Mouse (Mus musculus): ENCODE results near the gene Actl7b. TPM values are rescaled to one million over a fixed set of nuclear protein-coding genes. Genes with fewer than 3 reads are reported as not detected.

The Actl7b gene
- not detected in 2 replicates for polyA plus RNA-seq (2014; fragmentation: Nextera tagmentation; extraction: Ambion mirVana)

DNA sequence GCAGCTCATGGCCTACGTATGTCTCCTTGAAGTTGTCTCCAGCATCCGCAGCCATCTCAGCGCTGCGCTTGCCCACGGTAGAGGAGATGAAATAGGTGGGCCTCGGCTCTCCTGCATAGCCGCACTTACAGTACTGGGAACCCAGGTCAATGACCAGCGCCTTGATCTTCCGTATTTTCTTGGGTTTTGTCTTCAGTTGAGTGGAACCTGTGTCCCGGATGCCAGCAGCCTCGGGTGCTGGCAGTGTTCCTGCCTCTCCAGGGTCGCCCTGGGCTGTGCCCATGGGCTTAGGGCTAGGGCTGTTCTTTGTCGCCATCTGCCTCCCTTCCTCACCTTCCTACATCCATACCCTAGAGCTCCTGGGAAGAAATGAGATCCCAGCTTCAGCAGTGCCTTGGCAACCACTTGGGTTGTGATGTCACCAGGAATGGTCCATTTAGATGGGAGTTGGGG is at the start of gene Actl7b:
Gene Actl7b, minus strand, starts transcription at position 403 of the 453 bp plus-strand sequence.
- Histone ChIP-seq H3K27ac (ENCODE audit: low read length) (no peak within 1 kb of the TSS), H3K9me3 (ENCODE audit: control insufficient read depth, low read depth, low read length) (no peaks in the 10 kb centered on the region), H3K4me2 (replicated peaks; ENCODE audit: low read depth, low read length) (no peak within 1 kb of the TSS), H3K9ac (replicated peaks; ENCODE audit: low read depth, low read length) (no peak within 1 kb of the TSS), H3K27me3 (ENCODE audit: control insufficient read depth, insufficient read depth, low read length) (no peaks in the 10 kb centered on the region), H3K4me1 (ENCODE audit: control insufficient read depth, insufficient read depth, low read length) (no peaks in the 10 kb centered on the region), H3K36me3 (ENCODE audit: control insufficient read depth, insufficient read depth, low read length) (peaks cover 6% of the 10 kb centered on the region), H3K4me3 (ENCODE audit: low read depth, low read length) (no peak within 1 kb of the TSS)
- no peak for ATAC-seq (ENCODE audit: insufficient number of reproducible peaks, insufficient read depth, low FRiP score, low read depth)
- WGBS, result 93% methylated on average over 13 of the region's 13 CpGs

DNA sequence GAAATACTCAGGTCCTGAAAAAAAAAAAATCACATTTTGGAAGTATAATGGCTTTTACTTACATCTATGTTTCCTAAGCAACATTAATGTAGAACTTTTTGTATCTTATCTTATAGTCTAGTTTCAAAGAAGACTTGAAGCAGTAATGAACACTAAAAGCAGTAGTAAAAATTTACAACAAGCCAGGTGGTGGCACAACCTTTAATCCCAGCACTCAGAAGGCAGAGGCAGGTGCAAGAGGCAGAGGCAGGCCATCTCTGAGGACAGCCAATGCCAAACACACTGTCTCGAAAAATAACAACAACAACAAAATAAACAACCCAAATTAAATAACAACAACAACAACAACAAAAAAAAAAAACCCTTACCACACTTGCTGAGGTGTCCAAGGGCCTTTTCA is 29.8 kb upstream of the Actl7b start:
- no peaks in the 10 kb centered on the region for H3K4me1 ChIP-seq (ENCODE audit: control insufficient read depth, insufficient read depth, low read length)
- H3K27me3 ChIP-seq (ENCODE audit: control insufficient read depth, insufficient read depth, low read length), result no peaks in the 10 kb centered on the region
- H3K9ac ChIP-seq (replicated peaks; ENCODE audit: low read depth, low read length), result no peak overlapping the region
- peaks cover 86% of the 10 kb centered on the region for H3K36me3 ChIP-seq (ENCODE audit: control insufficient read depth, insufficient read depth, low read length)
- no peak overlapping the region for H3K4me2 ChIP-seq (replicated peaks; ENCODE audit: low read depth, low read length)
- 67% methylated on average over 1 of the region's 1 CpGs for WGBS
- ATAC-seq (ENCODE audit: insufficient number of reproducible peaks, insufficient read depth, low FRiP score, low read depth), result no peak
- H3K27ac ChIP-seq (ENCODE audit: low read length), result no peak overlapping the region
- no peak overlapping the region for H3K4me3 ChIP-seq (ENCODE audit: low read depth, low read length)
- H3K9me3 ChIP-seq (ENCODE audit: control insufficient read depth, low read depth, low read length), result no peaks in the 10 kb centered on the region

- Histone ChIP-seq H3K36me3 (ENCODE audit: control insufficient read depth, insufficient read depth, low read length) (peaks cover 81% of the 10 kb centered on the region), H3K27me3 (ENCODE audit: control insufficient read depth, insufficient read depth, low read length) (no peaks in the 10 kb centered on the region), H3K4me3 (ENCODE audit: low read depth, low read length) (no peak overlapping the region), H3K27ac (ENCODE audit: low read length) (no peak overlapping the region), H3K9ac (replicated peaks; ENCODE audit: low read depth, low read length) (no peak overlapping the region), H3K4me2 (replicated peaks; ENCODE audit: low read depth, low read length) (no peak overlapping the region), H3K4me1 (ENCODE audit: control insufficient read depth, insufficient read depth, low read length) (no peaks in the 10 kb centered on the region), H3K9me3 (ENCODE audit: control insufficient read depth, low read depth, low read length) (no peaks in the 10 kb centered on the region)
- no peak for ATAC-seq (ENCODE audit: insufficient number of reproducible peaks, insufficient read depth, low FRiP score, low read depth)
- WGBS, result 87% methylated on average over 7 of the region's 7 CpGs
Observed at GRCm38 (mm10) chr4:56768913-56769312, 27.7 kb upstream of the Actl7b start.

GRCm38 (mm10) chr4:56767861-56768284 is 26.6 kb upstream of the Actl7b start:
- Histone ChIP-seq H3K4me3 (ENCODE audit: low read depth, low read length) (no peak overlapping the region), H3K4me1 (ENCODE audit: control insufficient read depth, insufficient read depth, low read length) (no peaks in the 10 kb centered on the region), H3K4me2 (replicated peaks; ENCODE audit: low read depth, low read length) (no peak overlapping the region), H3K36me3 (ENCODE audit: control insufficient read depth, insufficient read depth, low read length) (peaks cover 81% of the 10 kb centered on the region), H3K27me3 (ENCODE audit: control insufficient read depth, insufficient read depth, low read length) (no peaks in the 10 kb centered on the region), H3K9me3 (ENCODE audit: control insufficient read depth, low read depth, low read length) (no peaks in the 10 kb centered on the region), H3K27ac (ENCODE audit: low read length) (no peak overlapping the region), H3K9ac (replicated peaks; ENCODE audit: low read depth, low read length) (no peak overlapping the region)
- 68% methylated on average over 5 of the region's 5 CpGs for WGBS
- no peak for ATAC-seq (ENCODE audit: insufficient number of reproducible peaks, insufficient read depth, low FRiP score, low read depth)

DNA sequence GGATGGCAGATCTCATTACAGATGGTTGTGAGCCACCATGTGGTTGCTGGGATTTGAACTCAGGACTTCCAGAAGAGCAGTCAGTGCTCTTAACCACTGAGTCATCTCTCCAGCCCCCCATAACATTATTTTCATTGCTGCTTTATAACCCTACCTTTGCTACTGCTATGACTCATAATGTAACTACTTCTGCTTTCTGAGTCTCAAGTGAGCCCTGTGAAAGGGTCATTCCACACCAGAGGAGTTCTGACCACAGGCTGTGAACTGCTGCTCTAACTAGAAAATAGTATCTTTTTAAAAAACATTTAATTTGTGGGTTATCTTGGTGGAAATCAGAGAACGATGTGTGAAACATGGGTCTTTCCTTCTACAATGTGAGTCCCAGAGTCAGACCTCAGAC is 16.4 kb upstream of the Actl7b start:
- Histone ChIP-seq H3K9ac (replicated peaks; ENCODE audit: low read depth, low read length) (no peak overlapping the region), H3K9me3 (ENCODE audit: control insufficient read depth, low read depth, low read length) (no peaks in the 10 kb centered on the region), H3K36me3 (ENCODE audit: control insufficient read depth, insufficient read depth, low read length) (peaks cover 67% of the 10 kb centered on the region), H3K4me3 (ENCODE audit: low read depth, low read length) (no peak overlapping the region), H3K4me2 (replicated peaks; ENCODE audit: low read depth, low read length) (no peak overlapping the region), H3K27me3 (ENCODE audit: control insufficient read depth, insufficient read depth, low read length) (no peaks in the 10 kb centered on the region), H3K4me1 (ENCODE audit: control insufficient read depth, insufficient read depth, low read length) (no peaks in the 10 kb centered on the region), H3K27ac (ENCODE audit: low read length) (no peak overlapping the region)
- WGBS, result 98% methylated on average over 1 of the region's 1 CpGs
- no peak for ATAC-seq (ENCODE audit: insufficient number of reproducible peaks, insufficient read depth, low FRiP score, low read depth)

- Histone ChIP-seq H3K36me3 (ENCODE audit: control insufficient read depth, insufficient read depth, low read length) (peaks cover 61% of the 10 kb centered on the region), H3K4me2 (replicated peaks; ENCODE audit: low read depth, low read length) (no peak overlapping the region), H3K9ac (replicated peaks; ENCODE audit: low read depth, low read length) (no peak overlapping the region), H3K4me3 (ENCODE audit: low read depth, low read length) (no peak overlapping the region), H3K27me3 (ENCODE audit: control insufficient read depth, insufficient read depth, low read length) (no peaks in the 10 kb centered on the region), H3K4me1 (ENCODE audit: control insufficient read depth, insufficient read depth, low read length) (no peaks in the 10 kb centered on the region), H3K9me3 (ENCODE audit: control insufficient read depth, low read depth, low read length) (no peaks in the 10 kb centered on the region), H3K27ac (ENCODE audit: low read length) (no peak overlapping the region)
- ATAC-seq (ENCODE audit: insufficient number of reproducible peaks, insufficient read depth, low FRiP score, low read depth), result no peak
- WGBS, result 88% methylated on average over 10 of the region's 10 CpGs
Observed at GRCm38 (mm10) chr4:56756966-56757600, 15.8 kb upstream of the Actl7b start.

DNA sequence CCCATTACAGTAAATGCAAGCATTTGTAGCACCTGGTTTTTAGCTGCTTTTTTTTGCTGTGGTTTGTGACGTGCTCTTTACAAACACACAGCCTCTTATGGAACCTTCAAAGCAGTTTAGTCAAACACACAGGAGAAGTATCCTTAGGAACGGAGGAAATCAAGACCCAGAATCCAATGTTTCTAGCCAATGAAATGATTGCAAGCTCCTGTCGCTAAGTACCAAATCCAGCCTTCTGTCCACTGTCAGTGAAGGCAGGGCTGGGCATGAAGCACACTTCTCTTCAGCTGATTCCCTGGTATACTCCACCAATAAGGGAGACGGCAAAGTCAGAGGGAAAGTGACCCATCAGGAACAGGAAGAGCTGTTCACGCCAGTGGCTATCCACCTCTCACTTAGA is 14.8 kb upstream of the Actl7b start:
- Histone ChIP-seq H3K4me1 (ENCODE audit: control insufficient read depth, insufficient read depth, low read length) (no peaks in the 10 kb centered on the region), H3K4me3 (ENCODE audit: low read depth, low read length) (no peak overlapping the region), H3K9ac (replicated peaks; ENCODE audit: low read depth, low read length) (no peak overlapping the region), H3K36me3 (ENCODE audit: control insufficient read depth, insufficient read depth, low read length) (peaks cover 58% of the 10 kb centered on the region), H3K27ac (ENCODE audit: low read length) (no peak overlapping the region), H3K27me3 (ENCODE audit: control insufficient read depth, insufficient read depth, low read length) (no peaks in the 10 kb centered on the region), H3K4me2 (replicated peaks; ENCODE audit: low read depth, low read length) (no peak overlapping the region), H3K9me3 (ENCODE audit: control insufficient read depth, low read depth, low read length) (no peaks in the 10 kb centered on the region)
- no peak for ATAC-seq (ENCODE audit: insufficient number of reproducible peaks, insufficient read depth, low FRiP score, low read depth)
- 93% methylated on average over 5 of the region's 5 CpGs for WGBS

DNA sequence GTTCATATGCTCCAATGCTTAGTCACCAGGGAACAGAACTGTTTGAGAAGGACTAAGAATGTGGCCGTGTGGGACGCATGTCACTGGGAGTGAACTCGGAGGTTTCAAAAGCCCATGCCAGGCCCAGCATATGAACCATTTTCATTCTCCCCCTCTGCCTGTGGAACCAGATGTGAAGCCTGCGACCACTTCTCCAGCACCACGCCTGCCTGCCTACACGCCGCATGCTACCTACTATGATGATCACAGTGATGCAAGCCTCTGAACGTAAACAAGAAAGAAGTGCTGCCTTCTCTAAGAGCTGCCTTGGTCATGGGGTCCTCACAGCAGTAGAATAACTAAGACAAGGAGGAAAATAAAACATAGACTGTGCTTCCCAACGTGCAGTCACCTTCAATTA is 6.2 kb upstream of the Actl7b start:
- no peak overlapping the region for H3K4me3 ChIP-seq (ENCODE audit: low read depth, low read length)
- WGBS, result 95% methylated on average over 9 of the region's 9 CpGs
- no peak for ATAC-seq (ENCODE audit: insufficient number of reproducible peaks, insufficient read depth, low FRiP score, low read depth)
- no peak overlapping the region for H3K9ac ChIP-seq (replicated peaks; ENCODE audit: low read depth, low read length)
- no peak overlapping the region for H3K27ac ChIP-seq (ENCODE audit: low read length)
- no peaks in the 10 kb centered on the region for H3K9me3 ChIP-seq (ENCODE audit: control insufficient read depth, low read depth, low read length)
- no peaks in the 10 kb centered on the region for H3K27me3 ChIP-seq (ENCODE audit: control insufficient read depth, insufficient read depth, low read length)
- H3K4me1 ChIP-seq (ENCODE audit: control insufficient read depth, insufficient read depth, low read length), result no peaks in the 10 kb centered on the region
- no peak overlapping the region for H3K4me2 ChIP-seq (replicated peaks; ENCODE audit: low read depth, low read length)
- peaks cover 42% of the 10 kb centered on the region for H3K36me3 ChIP-seq (ENCODE audit: control insufficient read depth, insufficient read depth, low read length)

DNA sequence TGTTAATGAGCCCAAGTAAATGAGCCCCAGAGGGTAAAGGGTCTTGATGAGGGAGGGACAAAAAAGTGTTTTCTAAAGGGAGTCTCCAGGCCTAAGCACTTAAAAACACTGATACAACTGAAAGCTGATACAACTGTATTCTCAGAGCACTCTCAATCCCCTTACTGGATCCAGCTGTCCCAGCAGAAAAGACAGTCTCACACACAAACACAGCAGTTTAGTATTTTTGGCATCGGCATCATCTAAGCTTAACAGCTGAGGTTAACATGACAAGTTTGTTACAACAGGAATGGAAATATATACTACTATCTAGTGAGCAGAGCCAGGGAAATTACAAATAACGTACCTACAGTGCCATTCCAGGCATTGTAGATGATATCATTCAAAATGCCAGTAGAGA is 5.1 kb upstream of the Actl7b start:
- Histone ChIP-seq H3K4me2 (replicated peaks; ENCODE audit: low read depth, low read length) (no peak overlapping the region), H3K9ac (replicated peaks; ENCODE audit: low read depth, low read length) (no peak overlapping the region), H3K9me3 (ENCODE audit: control insufficient read depth, low read depth, low read length) (no peaks in the 10 kb centered on the region), H3K27ac (ENCODE audit: low read length) (no peak overlapping the region), H3K36me3 (ENCODE audit: control insufficient read depth, insufficient read depth, low read length) (peaks cover 38% of the 10 kb centered on the region), H3K27me3 (ENCODE audit: control insufficient read depth, insufficient read depth, low read length) (no peaks in the 10 kb centered on the region), H3K4me1 (ENCODE audit: control insufficient read depth, insufficient read depth, low read length) (no peaks in the 10 kb centered on the region), H3K4me3 (ENCODE audit: low read depth, low read length) (no peak overlapping the region)
- WGBS, result 86% methylated on average over 2 of the region's 2 CpGs
- ATAC-seq (ENCODE audit: insufficient number of reproducible peaks, insufficient read depth, low FRiP score, low read depth), result no peak
